Mouse (Mus musculus): ENCODE results near the gene Nsun6. TPM values are rescaled to one million over a fixed set of nuclear protein-coding genes. Genes with fewer than 3 reads are reported as not detected.

Nsun6 gene
- polyA plus RNA-seq, 1 experiment, result 11.6 TPM

DNA sequence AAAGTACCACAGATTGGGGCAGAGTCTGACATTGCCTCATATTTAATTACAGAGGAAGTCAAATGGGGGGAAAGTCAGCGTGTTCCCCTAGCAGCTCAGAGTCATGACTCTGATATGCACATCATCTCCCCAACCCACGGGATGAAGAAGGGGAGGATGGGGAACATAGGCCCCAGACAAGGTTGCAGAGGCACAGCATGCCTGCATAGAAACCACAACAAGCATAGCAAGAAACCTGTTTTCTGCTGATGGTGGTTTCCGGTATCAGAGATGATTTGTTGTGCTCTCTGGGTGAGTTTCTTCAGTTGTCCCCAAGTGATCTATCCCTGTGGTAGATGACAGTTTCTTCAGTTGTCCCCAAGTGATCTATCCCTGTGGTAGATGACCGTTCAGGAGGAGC is 62.3 kb downstream of the Nsun6 start:
- H3K27ac ChIP-seq (ENCODE audit: control insufficient read depth, insufficient read depth, low read depth, low read length), result no peak overlapping the region
- H3K4me1 ChIP-seq (ENCODE audit: control insufficient read depth, insufficient read depth, low read length), result no peaks in the 10 kb centered on the region
- no peaks in the 10 kb centered on the region for H3K27me3 ChIP-seq (ENCODE audit: control insufficient read depth, insufficient read depth, low read length)
- no peak for TF ChIP-seq CTCF (IDR thresholded peaks at IDR 0.05; ENCODE audit: control insufficient read depth, insufficient read depth, insufficient replicate concordance, low read depth, low read length)
- TF ChIP-seq POLR2A (IDR thresholded peaks at IDR 0.05; ENCODE audit: control insufficient read depth, low read depth, low read length), result no peak
- H3K36me3 ChIP-seq (ENCODE audit: control insufficient read depth, insufficient read depth, low read length), result no peaks in the 10 kb centered on the region
- H3K4me3 ChIP-seq (ENCODE audit: control insufficient read depth, low read depth, low read length), result no peak overlapping the region

DNA sequence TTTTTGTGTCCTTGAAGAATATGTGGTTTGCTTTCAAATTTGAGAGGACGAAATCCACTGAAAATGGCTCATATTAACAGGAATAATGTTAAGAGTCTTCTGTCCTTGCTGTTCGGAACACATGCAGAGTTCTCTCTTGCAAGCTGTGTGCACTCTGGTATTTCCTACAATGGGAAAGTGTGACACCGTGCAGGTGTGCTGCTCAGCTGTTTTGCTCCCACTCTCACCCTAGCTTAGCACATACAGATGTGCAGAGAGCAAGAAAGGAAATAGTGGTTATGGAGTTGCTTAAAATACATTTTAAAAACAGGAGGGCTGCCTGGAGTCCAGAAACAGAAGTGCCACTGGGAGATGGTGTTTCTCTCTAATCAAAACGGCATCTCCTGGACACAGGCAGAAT is 65.5 kb downstream of the Nsun6 start:
- H3K27me3 ChIP-seq (ENCODE audit: control insufficient read depth, insufficient read depth, low read length), result no peaks in the 10 kb centered on the region
- H3K27ac ChIP-seq (ENCODE audit: control insufficient read depth, insufficient read depth, low read depth, low read length), result no peak overlapping the region
- H3K4me1 ChIP-seq (ENCODE audit: control insufficient read depth, insufficient read depth, low read length), result no peaks in the 10 kb centered on the region
- H3K36me3 ChIP-seq (ENCODE audit: control insufficient read depth, insufficient read depth, low read length), result no peaks in the 10 kb centered on the region
- TF ChIP-seq CTCF (IDR thresholded peaks at IDR 0.05; ENCODE audit: control insufficient read depth, insufficient read depth, insufficient replicate concordance, low read depth, low read length), result no peak
- no peak for TF ChIP-seq POLR2A (IDR thresholded peaks at IDR 0.05; ENCODE audit: control insufficient read depth, low read depth, low read length)
- H3K4me3 ChIP-seq (ENCODE audit: control insufficient read depth, low read depth, low read length), result no peak overlapping the region

DNA sequence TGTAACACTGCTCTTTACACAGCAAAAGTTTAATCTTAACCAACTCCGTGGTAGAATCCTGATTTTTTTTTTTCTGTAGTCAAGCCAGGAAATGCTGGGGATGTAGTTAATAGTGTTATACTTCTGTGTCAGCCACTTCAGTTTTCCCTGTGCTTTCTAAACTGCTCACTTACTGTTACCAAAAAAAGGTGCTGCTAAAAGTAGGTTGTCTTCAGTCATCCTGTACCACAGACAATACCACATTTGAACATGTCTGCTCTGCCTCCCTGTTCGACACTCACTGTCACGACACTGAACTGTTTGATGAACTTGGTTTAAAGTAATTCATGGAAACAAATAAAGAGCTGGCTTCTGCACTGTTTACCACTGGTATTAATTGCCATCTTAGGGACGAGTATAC is 66.4 kb downstream of the Nsun6 start:
- no peaks in the 10 kb centered on the region for H3K36me3 ChIP-seq (ENCODE audit: control insufficient read depth, insufficient read depth, low read length)
- TF ChIP-seq CTCF (IDR thresholded peaks at IDR 0.05; ENCODE audit: control insufficient read depth, insufficient read depth, insufficient replicate concordance, low read depth, low read length) (no peak), POLR2A (IDR thresholded peaks at IDR 0.05; ENCODE audit: control insufficient read depth, low read depth, low read length) (no peak)
- no peaks in the 10 kb centered on the region for H3K27me3 ChIP-seq (ENCODE audit: control insufficient read depth, insufficient read depth, low read length)
- H3K4me3 ChIP-seq (ENCODE audit: control insufficient read depth, low read depth, low read length), result no peak overlapping the region
- H3K27ac ChIP-seq (ENCODE audit: control insufficient read depth, insufficient read depth, low read depth, low read length), result no peak overlapping the region
- H3K4me1 ChIP-seq (ENCODE audit: control insufficient read depth, insufficient read depth, low read length), result no peaks in the 10 kb centered on the region

DNA sequence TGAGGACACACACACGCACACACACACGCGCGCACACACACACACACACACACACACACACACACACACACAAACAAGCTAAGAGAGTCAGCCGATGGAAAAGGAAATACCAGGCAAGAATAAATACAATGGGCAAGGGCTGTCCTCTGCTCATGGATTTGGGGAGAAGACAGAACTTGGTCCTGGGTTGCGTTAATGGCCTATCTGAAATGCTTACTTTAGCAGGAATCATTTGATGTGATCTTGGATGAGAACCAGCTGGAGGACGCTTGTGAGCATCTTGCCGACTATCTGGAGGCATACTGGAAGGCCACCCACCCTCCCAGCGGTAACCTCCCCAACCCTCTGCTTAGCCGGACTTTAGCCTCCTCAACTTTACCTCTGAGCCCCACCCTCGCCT is 70.8 kb downstream of the Nsun6 start:
- H3K4me1 ChIP-seq (ENCODE audit: control insufficient read depth, insufficient read depth, low read length), result no peaks in the 10 kb centered on the region
- H3K27ac ChIP-seq (ENCODE audit: control insufficient read depth, insufficient read depth, low read depth, low read length), result no peak overlapping the region
- no peaks in the 10 kb centered on the region for H3K27me3 ChIP-seq (ENCODE audit: control insufficient read depth, insufficient read depth, low read length)
- H3K4me3 ChIP-seq (ENCODE audit: control insufficient read depth, low read depth, low read length), result no peak overlapping the region
- H3K36me3 ChIP-seq (ENCODE audit: control insufficient read depth, insufficient read depth, low read length), result no peaks in the 10 kb centered on the region
- TF ChIP-seq POLR2A (IDR thresholded peaks at IDR 0.05; ENCODE audit: control insufficient read depth, low read depth, low read length), result no peak
- TF ChIP-seq CTCF (IDR thresholded peaks at IDR 0.05; ENCODE audit: control insufficient read depth, insufficient read depth, insufficient replicate concordance, low read depth, low read length), result no peak

DNA sequence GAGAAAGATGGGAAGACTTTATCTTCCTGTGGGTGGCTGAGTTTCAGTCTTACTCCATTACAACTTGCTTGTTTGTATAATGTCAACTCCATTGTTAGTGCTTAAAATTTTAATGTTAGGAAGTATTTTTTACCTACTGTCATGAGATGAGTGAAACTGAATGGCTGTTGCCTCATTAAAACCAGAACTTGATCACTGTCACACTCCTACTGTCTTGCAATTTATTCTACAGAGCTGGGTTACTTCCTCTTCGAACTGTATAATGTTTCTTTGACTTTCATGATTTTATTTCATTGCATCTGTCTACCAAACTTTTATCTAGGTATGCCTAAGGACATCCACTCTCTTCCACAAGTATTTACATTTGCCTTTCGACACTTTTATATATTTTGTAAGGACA is 93.4 kb downstream of the Nsun6 start:
- no peaks in the 10 kb centered on the region for H3K27me3 ChIP-seq (ENCODE audit: control insufficient read depth, insufficient read depth, low read length)
- no peaks in the 10 kb centered on the region for H3K4me1 ChIP-seq (ENCODE audit: control insufficient read depth, insufficient read depth, low read length)
- H3K27ac ChIP-seq (ENCODE audit: control insufficient read depth, insufficient read depth, low read depth, low read length), result no peak overlapping the region
- H3K4me3 ChIP-seq (ENCODE audit: control insufficient read depth, low read depth, low read length), result no peak overlapping the region
- TF ChIP-seq CTCF (IDR thresholded peaks at IDR 0.05; ENCODE audit: control insufficient read depth, insufficient read depth, insufficient replicate concordance, low read depth, low read length) (no peak), POLR2A (IDR thresholded peaks at IDR 0.05; ENCODE audit: control insufficient read depth, low read depth, low read length) (no peak)
- H3K36me3 ChIP-seq (ENCODE audit: control insufficient read depth, insufficient read depth, low read length), result no peaks in the 10 kb centered on the region

DNA sequence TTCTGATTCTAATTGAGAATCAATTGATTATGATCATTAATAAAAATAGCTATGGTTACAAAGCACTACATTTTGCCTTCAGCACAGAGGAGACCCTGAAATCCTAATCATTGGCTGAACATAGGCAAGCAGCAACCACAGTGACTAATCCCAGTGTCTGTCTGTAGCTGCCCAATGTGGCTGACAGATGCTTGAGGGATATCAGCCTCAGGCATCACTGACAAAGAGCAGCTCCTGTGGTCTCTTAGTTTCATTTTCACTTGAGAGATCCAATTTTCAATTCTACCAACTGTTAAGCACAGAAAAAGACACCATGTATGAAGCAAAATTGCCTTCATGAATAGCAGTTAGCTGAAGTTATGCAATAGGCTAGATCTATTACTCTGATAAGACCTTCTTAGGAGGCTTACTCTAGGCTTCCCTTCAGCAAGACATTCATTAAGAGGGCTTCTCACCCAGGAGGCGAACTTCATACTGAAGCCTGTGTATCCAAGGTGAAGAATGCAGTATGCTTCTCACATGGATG is 93.8 kb downstream of the Nsun6 start:
- H3K36me3 ChIP-seq (ENCODE audit: control insufficient read depth, insufficient read depth, low read length), result no peaks in the 10 kb centered on the region
- H3K4me1 ChIP-seq (ENCODE audit: control insufficient read depth, insufficient read depth, low read length), result no peaks in the 10 kb centered on the region
- TF ChIP-seq CTCF (IDR thresholded peaks at IDR 0.05; ENCODE audit: control insufficient read depth, insufficient read depth, insufficient replicate concordance, low read depth, low read length), result no peak
- TF ChIP-seq POLR2A (IDR thresholded peaks at IDR 0.05; ENCODE audit: control insufficient read depth, low read depth, low read length), result no peak
- H3K4me3 ChIP-seq (ENCODE audit: control insufficient read depth, low read depth, low read length), result no peak overlapping the region
- no peaks in the 10 kb centered on the region for H3K27me3 ChIP-seq (ENCODE audit: control insufficient read depth, insufficient read depth, low read length)
- H3K27ac ChIP-seq (ENCODE audit: control insufficient read depth, insufficient read depth, low read depth, low read length), result no peak overlapping the region

DNA sequence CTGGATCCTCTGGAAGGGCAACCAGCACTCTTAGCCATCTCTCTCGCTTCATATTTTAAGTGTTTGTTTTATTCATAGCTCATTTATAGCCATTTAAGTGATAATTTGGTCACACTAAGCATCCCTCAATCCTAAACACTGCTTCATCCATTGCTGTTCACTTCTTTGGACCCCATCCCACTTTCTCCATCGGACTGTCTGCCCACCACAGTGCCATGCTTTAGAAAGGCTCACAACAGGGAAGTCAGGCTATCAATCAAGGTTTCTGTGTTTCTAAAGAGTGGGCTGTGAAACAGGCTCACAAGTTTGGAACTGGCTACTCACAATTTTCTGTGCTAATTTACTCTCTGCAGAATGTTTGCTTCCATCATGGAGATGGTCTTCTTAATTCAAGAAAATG is 101.8 kb downstream of the Nsun6 start:
- Histone ChIP-seq H3K27ac (ENCODE audit: control insufficient read depth, insufficient read depth, low read depth, low read length) (no peak overlapping the region), H3K4me1 (ENCODE audit: control insufficient read depth, insufficient read depth, low read length) (no peaks in the 10 kb centered on the region), H3K36me3 (ENCODE audit: control insufficient read depth, insufficient read depth, low read length) (no peaks in the 10 kb centered on the region), H3K4me3 (ENCODE audit: control insufficient read depth, low read depth, low read length) (no peak overlapping the region), H3K27me3 (ENCODE audit: control insufficient read depth, insufficient read depth, low read length) (no peaks in the 10 kb centered on the region)
- TF ChIP-seq POLR2A (IDR thresholded peaks at IDR 0.05; ENCODE audit: control insufficient read depth, low read depth, low read length) (no peak), CTCF (IDR thresholded peaks at IDR 0.05; ENCODE audit: control insufficient read depth, insufficient read depth, insufficient replicate concordance, low read depth, low read length) (no peak)

Other genes with a start within 250 kb of the Nsun6 start
- 13.0 and 13.7 TPM in 2 replicates for gene Arl5b, start 5.7 kb downstream of the Nsun6 start, polyA plus RNA-seq (2012; rRNA removed)

Measured in testis, adult 2 months (tissue).